Mouse (Mus musculus): ENCODE measurements at regions not wholly inside any gene's neighbourhood (a gene's known extent, or its start where the extent isn't known, plus 50 kb on each side); places are given as distances from the start of the nearest gene placed in this dataset.

DNA sequence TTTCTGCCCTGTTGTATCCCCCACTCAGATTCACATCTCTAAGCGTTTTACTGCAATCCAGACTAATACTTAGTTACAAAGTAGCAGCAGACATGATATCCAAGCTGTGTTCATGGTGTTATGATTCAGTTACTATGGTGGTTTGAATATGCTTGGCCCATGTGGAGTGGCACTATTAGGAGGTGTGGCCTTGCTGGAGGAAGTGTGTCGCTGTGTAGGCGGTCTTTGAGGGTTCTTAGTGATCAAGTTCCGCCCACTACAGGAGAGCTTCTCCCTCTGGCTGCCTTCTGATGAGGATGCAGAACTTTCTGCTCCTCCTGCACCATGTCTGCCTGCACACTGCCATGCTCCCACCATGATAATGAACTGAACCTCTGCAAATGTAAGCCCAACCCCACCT lies 162.8 kb downstream of the Gadd45g start:
- 89% methylated on average over 4 of the region's 4 CpGs for WGBS
- no peaks in the 10 kb centered on the region; the same call in 1 of the 2 replicates for H3K27me3 ChIP-seq (ENCODE audit: control insufficient read depth, insufficient read depth, low read length)
- no peak overlapping the region for H3K4me2 ChIP-seq
- H3K9me3 ChIP-seq (ENCODE audit: control insufficient read depth, low read length) = no peaks in the 10 kb centered on the region
- H3K9ac ChIP-seq (ENCODE audit: low read length) = no peak overlapping the region
- no peak for DNase-seq (ENCODE audit: low spot score, missing footprints)
- no peaks in the 10 kb centered on the region for H3K36me3 ChIP-seq (ENCODE audit: control insufficient read depth, insufficient read depth, low read length)
- H3K27ac ChIP-seq (ENCODE audit: low read depth, low read length) = no peak overlapping the region
- no peak overlapping the region for H3K4me3 ChIP-seq (ENCODE audit: low read depth, low read length)
- peaks cover 1% of the 10 kb centered on the region for H3K4me1 ChIP-seq (ENCODE audit: control insufficient read depth, insufficient read depth, low read length)
- no peak for ATAC-seq (ENCODE audit: low FRiP score)

- Histone ChIP-seq H3K9ac (ENCODE audit: low read length) (no peak overlapping the region), H3K9me3 (ENCODE audit: control insufficient read depth, low read length) (no peaks in the 10 kb centered on the region), H3K27me3 (ENCODE audit: control insufficient read depth, insufficient read depth, low read length) (no peaks in the 10 kb centered on the region; the same call in 1 of the 2 replicates), H3K27ac (ENCODE audit: low read depth, low read length) (no peak overlapping the region), H3K4me3 (ENCODE audit: low read depth, low read length) (no peak overlapping the region), H3K4me2 (no peak overlapping the region), H3K4me1 (ENCODE audit: control insufficient read depth, insufficient read depth, low read length) (peaks cover 5% of the 10 kb centered on the region), H3K36me3 (ENCODE audit: control insufficient read depth, insufficient read depth, low read length) (no peaks in the 10 kb centered on the region)
- no peak for ATAC-seq (ENCODE audit: low FRiP score)
- WGBS = 88% methylated on average over 6 of the region's 6 CpGs
- no peak for DNase-seq (ENCODE audit: low spot score, missing footprints)
Measured at GRCm38 (mm10) chr13:52009766-52010165, 163.3 kb downstream of the Gadd45g start.

GRCm38 (mm10) chr13:52011001-52011400 lies 164.5 kb downstream of the Gadd45g start:
- H3K4me2 ChIP-seq = no peak overlapping the region
- ATAC-seq (ENCODE audit: low FRiP score) (no peak), DNase-seq (ENCODE audit: low spot score, missing footprints) (no peak)
- no peaks in the 10 kb centered on the region for H3K9me3 ChIP-seq (ENCODE audit: control insufficient read depth, low read length)
- 76% methylated on average over 3 of the region's 3 CpGs for WGBS
- no peaks in the 10 kb centered on the region for H3K36me3 ChIP-seq (ENCODE audit: control insufficient read depth, insufficient read depth, low read length)
- H3K9ac ChIP-seq (ENCODE audit: low read length) = no peak overlapping the region
- no peaks in the 10 kb centered on the region; the same call in 1 of the 2 replicates for H3K27me3 ChIP-seq (ENCODE audit: control insufficient read depth, insufficient read depth, low read length)
- H3K4me3 ChIP-seq (ENCODE audit: low read depth, low read length) = no peak overlapping the region
- H3K4me1 ChIP-seq (ENCODE audit: control insufficient read depth, insufficient read depth, low read length) = peaks cover 14% of the 10 kb centered on the region
- no peak overlapping the region for H3K27ac ChIP-seq (ENCODE audit: low read depth, low read length)

GRCm38 (mm10) chr13:52013182-52013581 lies 166.7 kb downstream of the Gadd45g start:
- ATAC-seq (ENCODE audit: low FRiP score) (no peak), DNase-seq (ENCODE audit: low spot score, missing footprints) (no peak)
- peaks cover 14% of the 10 kb centered on the region for H3K4me1 ChIP-seq (ENCODE audit: control insufficient read depth, insufficient read depth, low read length)
- 82% methylated on average over 1 of the region's 1 CpGs for WGBS
- no peaks in the 10 kb centered on the region for H3K36me3 ChIP-seq (ENCODE audit: control insufficient read depth, insufficient read depth, low read length)
- no peaks in the 10 kb centered on the region; the same call in 1 of the 2 replicates for H3K27me3 ChIP-seq (ENCODE audit: control insufficient read depth, insufficient read depth, low read length)
- H3K9ac ChIP-seq (ENCODE audit: low read length) = no peak overlapping the region
- no peak overlapping the region for H3K4me3 ChIP-seq (ENCODE audit: low read depth, low read length)
- H3K4me2 ChIP-seq = no peak overlapping the region
- no peaks in the 10 kb centered on the region for H3K9me3 ChIP-seq (ENCODE audit: control insufficient read depth, low read length)
- H3K27ac ChIP-seq (ENCODE audit: low read depth, low read length) = no peak overlapping the region

GRCm38 (mm10) chr13:52013757-52014156 lies 167.3 kb downstream of the Gadd45g start:
- Histone ChIP-seq H3K36me3 (ENCODE audit: control insufficient read depth, insufficient read depth, low read length) (no peaks in the 10 kb centered on the region), H3K27me3 (ENCODE audit: control insufficient read depth, insufficient read depth, low read length) (no peaks in the 10 kb centered on the region; the same call in 1 of the 2 replicates), H3K4me3 (ENCODE audit: low read depth, low read length) (no peak overlapping the region), H3K4me2 (no peak overlapping the region), H3K4me1 (ENCODE audit: control insufficient read depth, insufficient read depth, low read length) (peaks cover 14% of the 10 kb centered on the region), H3K9me3 (ENCODE audit: control insufficient read depth, low read length) (no peaks in the 10 kb centered on the region), H3K9ac (ENCODE audit: low read length) (no peak overlapping the region), H3K27ac (ENCODE audit: low read depth, low read length) (no peak overlapping the region)
- 47% methylated on average over 2 of the region's 2 CpGs for WGBS
- ATAC-seq (ENCODE audit: low FRiP score) (no peak), DNase-seq (ENCODE audit: low spot score, missing footprints) (peak; percentile 91)

DNA sequence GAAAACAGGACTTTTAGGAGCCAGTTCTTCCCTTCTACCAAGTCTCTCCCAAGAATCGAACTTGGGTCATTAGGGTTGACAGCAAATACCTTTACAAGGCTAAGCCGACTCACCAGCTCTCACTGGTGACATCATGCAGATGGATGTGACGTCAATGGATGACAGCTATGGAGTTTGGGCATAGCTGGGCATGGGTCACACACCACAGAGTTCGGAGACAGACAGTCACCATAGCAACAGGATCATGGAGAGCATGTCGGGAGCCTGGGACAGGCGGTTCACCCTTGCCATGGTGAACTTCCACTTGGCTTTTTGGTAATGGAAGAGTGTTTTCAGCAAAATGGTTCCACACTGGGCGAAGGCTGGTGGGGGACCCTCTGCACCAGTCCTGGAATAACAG lies 168.1 kb downstream of the Gadd45g start:
- DNase-seq (ENCODE audit: low spot score, missing footprints) (no peak), ATAC-seq (ENCODE audit: low FRiP score) (peak; percentile 45; the same call in 1 of the 2 replicates)
- Histone ChIP-seq H3K4me3 (ENCODE audit: low read depth, low read length) (no peak overlapping the region), H3K27me3 (ENCODE audit: control insufficient read depth, insufficient read depth, low read length) (no peaks in the 10 kb centered on the region; the same call in 1 of the 2 replicates), H3K9ac (ENCODE audit: low read length) (no peak overlapping the region), H3K9me3 (ENCODE audit: control insufficient read depth, low read length) (no peaks in the 10 kb centered on the region), H3K4me2 (no peak overlapping the region), H3K27ac (ENCODE audit: low read depth, low read length) (peak overlapping the region; percentile 22), H3K36me3 (ENCODE audit: control insufficient read depth, insufficient read depth, low read length) (no peaks in the 10 kb centered on the region), H3K4me1 (ENCODE audit: control insufficient read depth, insufficient read depth, low read length) (peaks cover 14% of the 10 kb centered on the region)
- 53% methylated on average over 7 of the region's 7 CpGs for WGBS

- Histone ChIP-seq H3K9me3 (ENCODE audit: control insufficient read depth, low read length) (no peaks in the 10 kb centered on the region), H3K4me3 (ENCODE audit: low read depth, low read length) (no peak overlapping the region), H3K27ac (ENCODE audit: low read depth, low read length) (peak overlapping the region; percentile 22), H3K9ac (ENCODE audit: low read length) (no peak overlapping the region), H3K36me3 (ENCODE audit: control insufficient read depth, insufficient read depth, low read length) (no peaks in the 10 kb centered on the region), H3K4me2 (peak overlapping the region; percentile 0; the same call in 1 of the 2 replicates), H3K27me3 (ENCODE audit: control insufficient read depth, insufficient read depth, low read length) (no peaks in the 10 kb centered on the region; the same call in 1 of the 2 replicates), H3K4me1 (ENCODE audit: control insufficient read depth, insufficient read depth, low read length) (peaks cover 14% of the 10 kb centered on the region)
- 4% methylated on average over 4 of the region's 4 CpGs for WGBS
- ATAC-seq (ENCODE audit: low FRiP score) = peak; percentile 80
- peak; percentile 88 for DNase-seq (ENCODE audit: low spot score, missing footprints)
Measured at GRCm38 (mm10) chr13:52015066-52015465, 168.6 kb downstream of the Gadd45g start.

DNA sequence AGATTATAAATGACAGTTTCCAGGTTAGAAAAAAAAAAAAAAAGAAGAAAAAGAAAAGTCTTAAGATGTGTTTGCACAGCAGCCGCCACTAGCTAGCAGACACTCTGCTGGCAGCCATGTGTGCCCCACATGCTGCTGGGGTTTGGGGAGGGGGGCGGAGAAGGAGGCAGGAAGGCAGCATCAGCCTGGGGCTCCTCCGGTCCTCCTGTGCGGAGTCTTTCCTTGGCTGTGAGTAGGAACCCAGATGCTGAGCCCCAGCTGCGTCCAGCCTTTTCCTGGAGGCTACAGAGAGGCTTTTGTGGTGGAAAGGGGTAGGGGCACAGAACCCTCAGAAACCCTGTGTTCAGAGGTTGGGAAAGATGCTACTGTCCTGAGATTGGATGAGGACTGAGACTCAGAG lies 169.0 kb downstream of the Gadd45g start:
- Histone ChIP-seq H3K9me3 (ENCODE audit: control insufficient read depth, low read length) (no peaks in the 10 kb centered on the region), H3K4me2 (peak overlapping the region; percentile 0; the same call in 1 of the 2 replicates), H3K36me3 (ENCODE audit: control insufficient read depth, insufficient read depth, low read length) (no peaks in the 10 kb centered on the region), H3K4me1 (ENCODE audit: control insufficient read depth, insufficient read depth, low read length) (peaks cover 14% of the 10 kb centered on the region), H3K27ac (ENCODE audit: low read depth, low read length) (0 out of 2 replicates have a peak overlapping the region, but pooled peaks have one; percentile 4), H3K9ac (ENCODE audit: low read length) (no peak overlapping the region), H3K4me3 (ENCODE audit: low read depth, low read length) (no peak overlapping the region), H3K27me3 (ENCODE audit: control insufficient read depth, insufficient read depth, low read length) (no peaks in the 10 kb centered on the region; the same call in 1 of the 2 replicates)
- 6% methylated on average over 5 of the region's 5 CpGs for WGBS
- ATAC-seq (ENCODE audit: low FRiP score) = peak; percentile 61
- peak; percentile 86 for DNase-seq (ENCODE audit: low spot score, missing footprints)

DNA sequence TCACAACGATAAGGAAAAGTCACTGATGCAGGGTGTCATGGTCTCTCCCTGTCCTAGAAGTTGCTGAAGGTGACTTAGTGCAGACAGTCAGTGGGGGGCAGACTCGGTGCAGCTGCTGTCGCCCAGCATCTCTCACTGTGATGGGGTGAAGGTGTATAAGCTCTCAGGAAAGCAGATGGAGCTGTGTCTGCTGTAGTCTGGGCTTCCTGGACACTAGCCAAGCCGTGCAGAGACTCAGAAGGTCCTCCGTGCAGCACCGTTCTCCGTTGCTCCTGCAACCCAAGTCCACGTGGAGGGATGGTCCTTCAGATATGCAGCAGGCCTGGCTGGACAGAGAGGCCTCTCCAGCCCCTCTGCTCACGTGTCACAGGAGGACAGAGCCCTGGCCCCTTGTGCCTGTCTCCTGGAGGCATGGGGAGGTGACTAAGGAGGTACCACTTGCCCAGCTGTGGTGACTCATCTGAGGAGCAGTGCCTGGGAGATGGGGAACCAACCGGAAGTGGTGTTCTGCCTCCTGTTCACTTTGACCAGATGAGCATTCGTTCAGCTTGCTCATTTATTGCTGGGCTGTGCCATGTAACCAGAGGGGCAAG lies 171.2 kb downstream of the Gadd45g start:
- Histone ChIP-seq H3K9ac (ENCODE audit: low read length) (no peak overlapping the region), H3K36me3 (ENCODE audit: control insufficient read depth, insufficient read depth, low read length) (no peaks in the 10 kb centered on the region), H3K4me3 (ENCODE audit: low read depth, low read length) (no peak overlapping the region), H3K4me2 (no peak overlapping the region), H3K27ac (ENCODE audit: low read depth, low read length) (no peak overlapping the region), H3K27me3 (ENCODE audit: control insufficient read depth, insufficient read depth, low read length) (no peaks in the 10 kb centered on the region; the same call in 1 of the 2 replicates), H3K9me3 (ENCODE audit: control insufficient read depth, low read length) (no peaks in the 10 kb centered on the region), H3K4me1 (ENCODE audit: control insufficient read depth, insufficient read depth, low read length) (peaks cover 17% of the 10 kb centered on the region)
- DNase-seq (ENCODE audit: low spot score, missing footprints) (no peak), ATAC-seq (ENCODE audit: low FRiP score) (no peak)
- WGBS = 84% methylated on average over 11 of the region's 11 CpGs

Data from midbrain, embryonic 11.5 days (tissue).